Mouse (Mus musculus): ENCODE measurements around the gene Pvalb.

Gene Pvalb

DNA sequence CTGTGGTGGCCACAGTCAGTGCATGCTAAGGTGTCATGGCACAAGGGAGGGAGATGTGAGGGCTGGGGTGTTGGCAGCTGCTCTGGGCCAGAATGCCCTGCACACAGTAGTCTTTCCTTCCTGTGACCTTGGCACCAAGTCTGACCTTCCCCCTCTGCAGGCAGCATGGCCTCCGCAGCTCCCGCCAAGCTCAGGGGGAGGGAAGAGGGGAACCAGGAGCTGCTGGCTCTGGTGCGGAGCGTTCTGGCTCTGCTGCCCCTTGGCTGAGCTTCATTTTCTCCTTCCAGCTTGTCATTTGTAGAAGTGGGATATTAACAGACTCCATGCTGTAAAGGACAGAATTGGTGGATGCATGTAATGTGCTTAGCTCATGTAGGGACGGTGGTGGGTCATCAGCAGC, 47.9 kb downstream of the Pvalb start:
- DNase-seq (ENCODE audit: low spot score) = no peak

- no peak for DNase-seq (ENCODE audit: low spot score)
Observed at GRCm38 (mm10) chr15:78157824-78158223, 48.4 kb downstream of the Pvalb start.

DNA sequence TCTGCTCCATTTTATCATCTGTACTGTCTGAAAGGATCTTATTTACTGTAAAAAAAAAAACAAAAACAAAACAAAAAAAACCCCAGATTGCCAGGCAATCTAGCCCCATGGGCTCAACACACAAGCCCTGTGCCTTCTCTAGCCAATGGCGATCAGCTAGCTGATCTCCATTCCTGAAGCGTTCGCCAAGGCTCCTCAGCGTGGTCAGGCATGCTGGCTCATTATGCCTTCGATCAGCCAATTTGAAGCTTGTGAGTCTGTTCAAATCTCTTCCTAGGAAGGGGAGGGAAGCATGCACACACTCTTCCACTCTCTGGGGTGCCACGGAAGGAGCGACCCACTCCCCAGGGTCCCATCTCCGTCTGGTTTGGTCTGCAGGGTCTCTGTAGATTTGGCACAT, 48.9 kb downstream of the Pvalb start:
- no peak for DNase-seq (ENCODE audit: low spot score)

DNA sequence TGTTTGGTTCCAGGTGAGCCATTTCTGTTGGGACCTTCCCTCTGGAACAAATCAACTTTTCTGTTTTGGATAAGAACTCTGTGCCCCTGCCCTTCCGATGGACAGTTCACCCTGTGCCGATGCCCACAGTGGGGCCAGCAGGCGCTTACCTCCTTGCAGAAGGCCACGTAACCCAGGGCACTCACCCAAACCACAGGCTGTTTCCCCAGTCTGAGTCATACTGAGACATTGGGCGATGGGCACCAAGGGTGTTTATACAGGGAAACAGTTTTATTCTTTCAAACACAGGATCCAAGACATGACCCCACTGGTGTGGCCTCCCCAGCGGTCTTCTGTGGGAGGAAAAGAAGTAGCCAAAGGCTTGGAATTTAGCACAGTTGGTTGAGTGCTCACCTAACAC, 50.8 kb downstream of the Pvalb start:
- DNase-seq (ENCODE audit: low spot score) = no peak

DNA sequence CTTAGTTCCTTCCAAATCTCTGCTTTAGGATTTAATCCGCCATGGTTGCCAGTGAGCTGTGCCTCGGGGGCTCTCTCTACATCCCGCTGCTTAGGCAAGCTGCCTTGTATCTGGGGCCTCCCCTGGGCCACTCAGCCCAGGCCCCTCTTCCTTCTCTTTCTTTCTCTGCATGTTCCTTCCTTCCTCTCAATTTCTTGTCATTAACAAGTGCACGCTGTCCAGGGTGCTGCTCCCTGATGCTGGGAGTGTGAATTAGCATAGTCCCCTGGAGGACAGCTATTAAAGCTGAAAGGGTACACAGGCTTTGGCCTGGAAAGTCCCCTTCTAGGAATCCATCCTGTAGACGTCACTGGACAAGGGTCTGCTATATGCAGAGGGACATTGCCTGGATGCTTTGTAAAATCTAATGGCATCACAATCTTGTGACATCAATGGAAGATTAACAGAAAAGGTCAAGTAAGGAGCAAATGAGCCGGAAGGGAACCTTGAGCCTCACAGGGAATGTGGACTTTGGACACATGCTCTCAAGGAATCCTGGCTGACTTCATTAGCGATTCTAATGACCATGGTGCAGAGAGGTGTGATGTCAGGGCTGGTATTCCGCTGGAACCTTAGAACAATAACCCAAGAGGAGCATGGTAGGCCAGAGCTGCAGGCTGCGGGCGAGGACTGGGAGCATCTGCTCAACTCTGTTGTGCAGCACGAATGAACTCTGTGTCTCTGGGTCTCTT, 53.0 kb downstream of the Pvalb start:
- no peak for DNase-seq (ENCODE audit: low spot score)

- DNase-seq (ENCODE audit: low spot score) = no peak
Observed at GRCm38 (mm10) chr15:78148565-78148964, 57.6 kb downstream of the Pvalb start.

Measured in spleen, adult 12 weeks (tissue).